Mouse (Mus musculus) limb, embryonic 14.5 days (tissue): Measurements from ENCODE around the gene Egln2. TPM values are rescaled to one million over a fixed set of nuclear protein-coding genes. Genes with fewer than 3 reads are reported as not detected.
A peak's percentile ranks its signal among the peaks of the same experiment; 100 is the strongest.

Experiments
- ATAC-seq: fragments of 200-750 bp; cut with Nextera tagmentation; 2 replicates; pipeline ENCODE4 v1.8.0; 2017; ENCODE audit warnings: low read depth, moderate number of reproducible peaks, moderate TSS enrichment; ENCODE audit not compliant: low FRiP score
- DNase-seq: peaks from one replicate; pipeline ENCODE4 v3.0.0-alpha.2; 2015; ENCODE audit warnings: low spot score
- H3K27ac ChIP-seq: fragments of 300-500 bp; sonication (generic); replicated peaks from 2 replicates; pipeline ENCODE4 v1.5.1; 2014; ENCODE audit warnings: low read depth, mild to moderate bottlenecking, low read length, moderate library complexity, mixed read lengths
- H3K27me3 ChIP-seq: fragments of 300-500 bp; sonication (generic); 2 replicates; pipeline ENCODE4 v1.6.1; 2014; ENCODE audit warnings: low read length, mixed read lengths; ENCODE audit not compliant: control insufficient read depth, insufficient read depth
- H3K36me3 ChIP-seq: fragments of 300-500 bp; sonication (generic); 2 replicates; pipeline ENCODE4 v1.6.1; 2014; ENCODE audit warnings: mild to moderate bottlenecking, low read length, moderate library complexity, mixed read lengths; ENCODE audit not compliant: control insufficient read depth, insufficient read depth
- H3K4me1 ChIP-seq: fragments of 300-500 bp; sonication (generic); 2 replicates; pipeline ENCODE4 v1.6.1; 2014; ENCODE audit warnings: antibody characterized with exemption, low read length, mixed read lengths; ENCODE audit not compliant: control insufficient read depth, insufficient read depth
- H3K4me2 ChIP-seq: fragments of 300-500 bp; sonication (generic); replicated peaks from 2 replicates; pipeline ENCODE4 v1.6.1; 2014; ENCODE audit warnings: low read depth, mild to moderate bottlenecking, low read length, moderate library complexity; ENCODE audit not compliant: severe bottlenecking
- H3K4me3 ChIP-seq: fragments of 300-500 bp; sonication (generic); replicated peaks from 2 replicates; pipeline ENCODE4 v1.5.1; 2014; ENCODE audit warnings: low read length
- H3K9ac ChIP-seq: fragments of 300-500 bp; sonication (generic); 2 replicates; pipeline ENCODE4 v1.6.1; 2014; ENCODE audit warnings: mild to moderate bottlenecking, low read depth, low read length, moderate library complexity; ENCODE audit not compliant: severe bottlenecking
- H3K9me3 ChIP-seq: fragments of 300-500 bp; sonication (generic); 2 replicates; pipeline ENCODE4 v1.6.1; 2016; ENCODE audit warnings: low read length; ENCODE audit not compliant: control insufficient read depth
- POLR2A ChIP-seq: fragments of 200-500 bp; IDR thresholded peaks from 2 replicates; pipeline ENCODE4 v1.8.0; 2012; ENCODE audit warnings: inconsistent platforms, mild to moderate bottlenecking, moderate library complexity, borderline replicate concordance; ENCODE audit not compliant: insufficient read depth, insufficient read length; ENCODE audit errors: extremely low read depth
- WGBS: fragments of 180-500 bp; shearing (Covaris S2); extraction: QIAGEN DNeasy Blood & Tissue Kit; methylation state at CpG from one replicate; pipeline ENCODE4 v1.1.7; 2014; 5-methylcytosine and 5-hydroxymethylcytosine counted together
- polyA plus RNA-seq, 2 experiments: library from polyadenylated mRNA; depleted of rRNA in 1 of 2; stranded (reverse) in 1 of 2; unstranded in 1 of 2; fragments of >200 nt; fragmentation: Nextera tagmentation in 1 of 2; extraction: Ambion mirVana in 1 of 2; gene quantifications; 2 replicates each; pipeline versions ENCODE4 v1.2.1 to v1.2.3; 2012 to 2014

Egln2 gene
- polyA plus RNA-seq, 2 experiments = 41.9 to 88.3 TPM

DNA sequence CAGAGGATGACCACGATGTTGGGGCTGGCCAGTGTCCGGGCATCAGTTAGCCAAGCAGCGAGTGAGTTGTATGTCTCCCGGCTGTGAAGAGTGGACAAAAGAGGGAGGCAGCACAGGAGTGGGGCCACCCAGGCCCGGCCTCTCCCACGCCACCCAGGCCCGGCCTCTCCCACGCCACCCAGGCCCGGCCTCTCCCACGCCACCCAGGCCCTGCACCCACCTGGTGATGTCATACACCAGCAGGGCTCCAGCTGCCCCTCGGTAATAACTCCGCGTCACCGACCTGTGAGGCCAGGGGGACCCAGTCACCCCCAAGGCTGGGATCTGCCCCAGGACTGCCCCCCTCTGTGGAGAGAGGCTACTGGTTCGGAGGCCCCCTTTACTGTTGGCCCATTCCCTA is 7.9 kb upstream of the Egln2 start:
- DNase-seq (no peak), ATAC-seq (no peak)
- no peak for TF ChIP-seq POLR2A
- H3K27me3 ChIP-seq = no peaks in the 10 kb centered on the region
- H3K27ac ChIP-seq = no peak overlapping the region
- 93% methylated on average over 11 of the region's 15 CpGs for WGBS
- peaks cover 49% of the 10 kb centered on the region for H3K36me3 ChIP-seq
- no peak overlapping the region for H3K9ac ChIP-seq
- peaks cover 9% of the 10 kb centered on the region for H3K4me1 ChIP-seq
- no peaks in the 10 kb centered on the region for H3K9me3 ChIP-seq
- H3K4me3 ChIP-seq = no peak overlapping the region
- H3K4me2 ChIP-seq = no peak overlapping the region

DNA sequence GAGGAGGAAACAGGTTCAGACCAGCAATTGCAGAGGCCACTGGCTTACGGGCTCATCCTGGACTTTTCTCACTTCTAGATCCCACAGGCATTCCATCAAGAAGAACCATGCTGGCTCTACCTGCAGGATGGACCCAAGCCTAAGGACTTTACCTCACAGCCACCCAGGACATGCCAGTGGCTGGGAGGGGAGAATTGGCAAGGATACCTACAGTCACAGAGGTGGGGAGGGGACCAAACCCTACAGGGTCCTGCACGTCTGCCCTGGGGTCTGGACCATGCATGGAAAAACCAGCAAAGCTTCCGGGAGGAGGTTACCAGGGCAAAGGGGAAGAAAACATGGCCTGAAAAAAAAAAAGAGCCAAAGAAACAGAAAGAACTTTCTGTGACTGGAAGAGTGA is 4.4 kb upstream of the Egln2 start:
- Histone ChIP-seq H3K27me3 (no peaks in the 10 kb centered on the region), H3K36me3 (peaks cover 55% of the 10 kb centered on the region), H3K27ac (no peak overlapping the region), H3K9ac (no peak overlapping the region), H3K4me2 (no peak overlapping the region), H3K9me3 (no peaks in the 10 kb centered on the region), H3K4me1 (no peaks in the 10 kb centered on the region), H3K4me3 (no peak overlapping the region)
- TF ChIP-seq POLR2A = no peak
- ATAC-seq = no peak
- DNase-seq = no peak
- 87% methylated on average over 3 of the region's 3 CpGs for WGBS

DNA sequence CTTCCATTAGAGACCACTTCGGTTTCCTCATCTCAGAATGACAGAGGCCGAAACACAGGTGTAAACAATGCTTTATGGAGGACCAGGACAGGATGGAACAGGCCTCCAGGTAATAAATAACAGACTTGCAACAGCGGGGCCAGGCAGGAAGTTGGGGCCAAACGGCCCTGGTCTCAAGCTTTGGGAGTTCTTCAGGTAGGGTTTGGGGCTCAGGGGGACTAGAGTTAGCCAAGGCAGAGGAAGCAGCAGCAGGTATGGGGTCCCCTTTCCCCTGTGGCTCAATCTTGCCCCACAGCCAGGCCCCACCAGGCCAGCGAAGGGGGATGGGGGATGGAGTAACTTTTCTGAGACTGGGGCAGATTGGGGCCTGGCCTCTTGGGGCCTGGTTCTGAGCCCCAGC is 1.8 kb upstream of the Egln2 start:
- ATAC-seq (no peak), DNase-seq (no peak)
- no peak overlapping the region for H3K9ac ChIP-seq
- WGBS = 82% methylated on average over 5 of the region's 5 CpGs
- no peaks in the 10 kb centered on the region for H3K27me3 ChIP-seq
- H3K27ac ChIP-seq = no peak overlapping the region
- no peak overlapping the region for H3K4me2 ChIP-seq
- no peaks in the 10 kb centered on the region for H3K9me3 ChIP-seq
- peaks cover 22% of the 10 kb centered on the region for H3K4me1 ChIP-seq
- H3K36me3 ChIP-seq = peaks cover 58% of the 10 kb centered on the region
- no peak for TF ChIP-seq POLR2A
- no peak overlapping the region for H3K4me3 ChIP-seq

DNA sequence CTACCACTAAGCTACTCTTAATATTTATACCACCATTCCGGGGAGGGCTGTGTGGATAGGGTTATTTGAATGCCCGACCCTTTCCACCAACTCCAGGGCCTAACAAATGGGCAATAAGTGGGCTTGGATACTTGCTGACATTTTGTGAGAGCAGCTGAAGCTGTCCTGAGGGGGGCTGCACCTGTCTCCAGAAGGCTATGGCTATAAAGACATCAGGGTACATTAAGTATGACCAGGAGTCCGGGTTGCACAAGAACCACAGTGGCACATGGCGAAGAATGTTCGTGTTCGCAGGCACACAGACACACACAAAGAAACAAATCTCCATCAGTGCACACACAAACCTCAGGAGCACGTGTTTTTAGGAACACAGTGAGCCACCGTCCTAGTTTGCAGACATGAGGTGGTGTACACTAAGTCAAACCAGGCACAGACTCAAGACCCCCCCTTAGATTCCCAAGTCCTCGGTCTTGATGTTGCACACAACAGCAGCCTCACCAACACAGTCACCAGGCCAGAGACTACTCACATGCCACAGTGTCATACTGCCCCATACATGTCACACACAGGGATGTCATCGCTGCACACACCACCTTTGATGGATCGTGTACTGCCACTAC is 983 bp upstream of the Egln2 start:
- no peaks in the 10 kb centered on the region for H3K9me3 ChIP-seq
- H3K4me2 ChIP-seq = peak overlapping the region; percentile 72
- H3K36me3 ChIP-seq = peaks cover 58% of the 10 kb centered on the region
- DNase-seq (no peak), ATAC-seq (no peak)
- H3K4me3 ChIP-seq = peak overlapping the region; percentile 66
- H3K27me3 ChIP-seq = no peaks in the 10 kb centered on the region
- whole genome bisulfite sequencing = 76% methylated on average over 11 of the region's 11 CpGs
- peaks cover 29% of the 10 kb centered on the region for H3K4me1 ChIP-seq
- H3K9ac ChIP-seq = peak overlapping the region; percentile 86; the same call in 1 of the 2 replicates
- H3K27ac ChIP-seq = peak overlapping the region; percentile 92
- no peak for TF ChIP-seq POLR2A

DNA sequence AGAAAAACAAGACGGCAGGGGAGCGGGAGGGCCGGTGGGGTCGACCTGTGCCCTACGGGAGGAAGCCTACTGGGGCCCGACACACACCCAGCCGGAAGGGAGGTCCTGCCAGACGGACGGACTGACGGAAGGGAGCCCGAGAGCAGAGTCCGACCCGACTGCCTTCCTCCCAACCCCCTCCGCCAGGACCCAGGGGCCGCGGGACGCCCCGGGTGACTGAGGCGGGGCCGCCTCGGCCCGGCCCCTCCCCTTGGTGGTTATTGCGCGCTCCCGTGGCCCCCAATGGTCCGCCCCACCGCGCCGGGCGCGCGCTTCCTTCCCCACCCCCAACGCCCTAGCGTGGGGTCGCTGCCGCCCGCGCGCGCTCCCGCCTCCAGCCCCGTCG is 381 bp downstream of the Egln2 start:
- no peak for TF ChIP-seq POLR2A
- Histone ChIP-seq H3K36me3 (peaks cover 54% of the 10 kb centered on the region), H3K9ac (peak overlapping the region; percentile 86)

DNA sequence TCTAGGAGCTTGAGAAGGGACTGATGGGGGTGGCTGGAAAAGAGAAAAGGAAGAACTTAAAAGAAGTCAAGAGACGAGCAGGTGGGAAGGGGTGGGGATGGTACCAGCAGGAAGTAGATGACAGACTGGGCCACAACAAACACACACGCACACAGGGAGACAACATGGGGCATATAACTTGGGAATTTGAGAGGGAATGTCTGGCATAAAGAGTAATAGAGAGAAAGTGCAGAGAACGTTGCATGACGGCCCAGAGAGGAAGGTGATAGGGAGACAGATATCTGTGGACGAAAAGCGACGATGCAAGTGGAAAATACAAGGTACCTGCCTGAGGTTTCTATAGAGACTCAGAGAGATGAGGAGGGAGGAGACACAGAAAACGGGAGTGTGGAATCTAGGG is 906 bp downstream of the Egln2 start:
- Histone ChIP-seq H3K27ac (peak overlapping the region; percentile 92), H3K9me3 (no peaks in the 10 kb centered on the region), H3K9ac (peak overlapping the region; percentile 86), H3K4me1 (peaks cover 29% of the 10 kb centered on the region), H3K4me3 (peak overlapping the region; percentile 66), H3K27me3 (no peaks in the 10 kb centered on the region), H3K4me2 (peak overlapping the region; percentile 72), H3K36me3 (peaks cover 54% of the 10 kb centered on the region)
- ATAC-seq (no peak), DNase-seq (no peak)
- 4% methylated on average over 8 of the region's 8 CpGs for WGBS
- no peak for TF ChIP-seq POLR2A

More for the DNA sequence above, 381 bp downstream of the Egln2 start:
- Histone ChIP-seq H3K4me2 (peak overlapping the region; percentile 72), H3K27ac (peak overlapping the region; percentile 92), H3K4me3 (peak overlapping the region; percentile 66), H3K9me3 (no peaks in the 10 kb centered on the region), H3K27me3 (no peaks in the 10 kb centered on the region), H3K4me1 (peaks cover 29% of the 10 kb centered on the region)
- ATAC-seq (peak; percentile 84), DNase-seq (peak; percentile 87)
- WGBS = 1% methylated on average over 27 of the region's 43 CpGs
